Mouse (Mus musculus): ENCODE results near the gene Cdkl3. TPM values are rescaled to one million over a fixed set of nuclear protein-coding genes. Genes with fewer than 3 reads are reported as not detected.

Gene Cdkl3
- polyA plus RNA-seq, 1 experiment = 1.3 TPM

DNA sequence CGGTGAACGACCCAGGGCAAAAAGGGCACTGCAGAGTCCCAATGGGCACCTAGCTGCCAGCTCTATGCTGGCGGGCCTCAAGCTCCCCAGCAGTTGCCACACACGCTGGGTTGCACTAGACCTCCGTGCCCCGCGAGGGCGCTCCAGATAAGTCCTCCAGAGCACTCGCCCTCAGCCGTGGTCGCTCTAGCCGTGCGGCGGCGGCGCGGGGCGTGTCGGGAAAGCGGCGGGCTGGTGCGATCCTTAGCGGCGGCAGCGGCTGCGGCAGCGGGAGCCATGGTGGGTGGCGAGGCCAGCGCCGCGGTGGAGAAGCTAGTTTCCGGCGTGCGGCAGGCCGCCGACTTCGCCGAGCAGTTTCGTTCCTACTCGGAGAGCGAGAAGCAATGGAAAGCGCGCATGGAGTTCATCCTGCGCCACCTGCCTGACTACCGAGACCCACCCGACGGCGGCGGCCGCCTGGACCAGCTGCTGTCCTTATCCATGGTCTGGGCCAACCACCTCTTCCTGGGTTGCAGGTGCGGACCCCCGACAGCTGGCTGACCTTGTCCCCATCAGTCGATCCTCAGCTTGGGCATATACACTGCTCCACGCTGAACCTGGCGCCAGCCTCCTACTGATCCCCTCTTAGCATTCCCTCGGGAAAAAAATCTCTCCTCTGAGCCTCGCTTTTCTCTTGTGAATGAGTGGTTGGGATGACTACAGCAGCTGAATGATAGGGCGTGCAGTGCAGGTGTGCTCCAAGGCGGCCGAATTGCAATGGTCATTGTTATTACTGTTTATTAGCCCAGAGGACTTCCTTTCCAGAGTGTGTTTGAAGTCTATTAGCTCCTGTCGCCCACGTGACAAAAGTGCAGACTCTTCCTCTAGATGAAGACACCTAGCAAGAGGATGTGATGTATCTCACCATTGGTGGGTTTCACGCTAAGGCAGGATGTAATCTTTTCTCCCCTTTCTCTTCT lies 36.3 kb upstream of the Cdkl3 start, which contains the start of gene Cdkn2aipnl:
Gene Cdkn2aipnl (plus strand): TSS at position 219 of the 959 bp plus-strand sequence.
- peak within 1 kb of the TSS; percentile 99 for H3K4me3 ChIP-seq (replicated peaks)

GRCm38 (mm10) chr11:51968896-51969295 lies 35.1 kb upstream of the Cdkl3 start:
- H3K36me3 ChIP-seq (replicated peaks; ENCODE audit: low read length) = peaks cover 50% of the 10 kb centered on the region
- H3K4me3 ChIP-seq (replicated peaks) = peak overlapping the region; percentile 59
- TF ChIP-seq FLI1 (IDR thresholded peaks at IDR 0.05; ENCODE audit: low read length) = no peak
- no peak for TF ChIP-seq GATA1 (IDR thresholded peaks at IDR 0.05; ENCODE audit: borderline replicate concordance, low read length)
- H3K27me3 ChIP-seq (replicated peaks) = no peaks in the 10 kb centered on the region
- peaks cover 51% of the 10 kb centered on the region for H3K4me1 ChIP-seq
- peaks cover 3% of the 10 kb centered on the region; the same call in 1 of the 2 replicates for H3K9me3 ChIP-seq

More for the DNA sequence above, 36.3 kb upstream of the Cdkl3 start, which contains the start of gene Cdkn2aipnl:
- Histone ChIP-seq H3K9me3 (no peaks in the 10 kb centered on the region), H3K4me1 (peaks cover 52% of the 10 kb centered on the region), H3K36me3 (replicated peaks; ENCODE audit: low read length) (peaks cover 39% of the 10 kb centered on the region), H3K27me3 (replicated peaks) (no peaks in the 10 kb centered on the region)
- TF ChIP-seq GATA1 (IDR thresholded peaks at IDR 0.05; ENCODE audit: borderline replicate concordance, low read length) = no peak
- no peak for TF ChIP-seq FLI1 (IDR thresholded peaks at IDR 0.05; ENCODE audit: low read length)

GRCm38 (mm10) chr11:51969511-51969910 lies 34.5 kb upstream of the Cdkl3 start:
- no peak overlapping the region for H3K4me3 ChIP-seq (replicated peaks)
- H3K27me3 ChIP-seq (replicated peaks) = no peaks in the 10 kb centered on the region
- H3K9me3 ChIP-seq = peaks cover 3% of the 10 kb centered on the region; the same call in 1 of the 2 replicates
- peaks cover 56% of the 10 kb centered on the region for H3K36me3 ChIP-seq (replicated peaks; ENCODE audit: low read length)
- H3K4me1 ChIP-seq = peaks cover 47% of the 10 kb centered on the region
- TF ChIP-seq FLI1 (IDR thresholded peaks at IDR 0.05; ENCODE audit: low read length) = no peak
- TF ChIP-seq GATA1 (IDR thresholded peaks at IDR 0.05; ENCODE audit: borderline replicate concordance, low read length) = no peak

DNA sequence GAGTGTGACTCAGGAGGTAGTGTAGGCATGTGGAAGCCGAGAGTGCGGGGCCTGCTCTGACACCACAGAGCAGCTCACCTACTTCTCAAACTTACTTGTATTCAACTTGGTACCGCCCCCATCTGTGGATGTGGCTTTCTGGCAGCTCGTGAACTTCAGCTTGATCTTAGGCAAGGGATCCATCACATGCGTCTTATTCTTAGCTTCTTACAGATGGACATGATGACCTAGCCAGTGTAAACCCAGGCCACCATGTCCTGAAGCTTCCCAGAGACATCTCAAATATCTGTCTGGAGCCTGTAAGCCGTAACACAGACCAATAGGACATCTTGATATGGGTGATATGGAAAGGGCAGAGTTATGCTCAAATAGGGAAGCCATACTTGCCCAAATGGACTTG lies 32.4 kb upstream of the Cdkl3 start:
- Histone ChIP-seq H3K4me1 (peaks cover 44% of the 10 kb centered on the region), H3K27me3 (replicated peaks) (no peaks in the 10 kb centered on the region), H3K4me3 (replicated peaks) (no peak overlapping the region), H3K36me3 (replicated peaks; ENCODE audit: low read length) (peaks cover 75% of the 10 kb centered on the region), H3K9me3 (peaks cover 3% of the 10 kb centered on the region; the same call in 1 of the 2 replicates)
- TF ChIP-seq FLI1 (IDR thresholded peaks at IDR 0.05; ENCODE audit: low read length) = no peak

DNA sequence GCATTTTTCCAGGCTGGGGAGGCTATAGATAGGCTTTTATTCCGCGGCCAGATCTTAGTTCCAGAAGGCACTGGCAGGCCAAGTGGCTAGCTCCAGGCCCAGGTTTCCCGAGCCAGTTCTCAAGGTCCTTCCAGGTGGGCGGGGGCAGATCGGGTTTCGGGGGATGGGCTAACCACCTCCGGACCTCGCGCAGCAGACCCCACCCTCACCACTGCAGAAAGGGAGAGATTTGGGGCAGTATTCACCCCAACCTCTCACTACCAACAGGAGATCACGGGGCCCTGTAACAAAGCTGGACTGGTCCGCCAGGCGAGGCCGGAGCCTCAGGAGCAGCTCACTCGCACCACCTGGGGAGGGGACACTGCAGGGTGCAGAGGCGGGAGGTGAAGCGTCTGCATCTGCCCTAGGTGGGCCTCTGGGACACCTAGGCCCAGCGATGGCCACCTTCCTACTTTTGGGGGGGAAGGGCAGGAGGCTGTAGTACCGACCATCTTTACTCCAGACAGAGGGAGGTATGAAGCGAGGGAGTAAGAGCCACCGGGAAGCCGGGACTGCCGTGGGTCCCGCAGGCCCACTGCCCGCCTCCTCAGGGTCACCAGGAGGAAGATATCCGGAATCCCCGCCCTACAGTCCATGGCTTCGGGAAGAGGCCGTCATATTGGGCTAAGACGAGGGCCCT lies 4.3 kb upstream of the Cdkl3 start:
- Histone ChIP-seq H3K9me3 (no peaks in the 10 kb centered on the region), H3K4me1 (peaks cover 43% of the 10 kb centered on the region), H3K4me3 (replicated peaks) (peak overlapping the region; percentile 99), H3K27me3 (replicated peaks) (no peaks in the 10 kb centered on the region), H3K36me3 (replicated peaks; ENCODE audit: low read length) (peaks cover 37% of the 10 kb centered on the region)
- TF ChIP-seq GATA1 (IDR thresholded peaks at IDR 0.05; ENCODE audit: borderline replicate concordance, low read length) = no peak
- TF ChIP-seq FLI1 (IDR thresholded peaks at IDR 0.05; ENCODE audit: low read length) = no peak

DNA sequence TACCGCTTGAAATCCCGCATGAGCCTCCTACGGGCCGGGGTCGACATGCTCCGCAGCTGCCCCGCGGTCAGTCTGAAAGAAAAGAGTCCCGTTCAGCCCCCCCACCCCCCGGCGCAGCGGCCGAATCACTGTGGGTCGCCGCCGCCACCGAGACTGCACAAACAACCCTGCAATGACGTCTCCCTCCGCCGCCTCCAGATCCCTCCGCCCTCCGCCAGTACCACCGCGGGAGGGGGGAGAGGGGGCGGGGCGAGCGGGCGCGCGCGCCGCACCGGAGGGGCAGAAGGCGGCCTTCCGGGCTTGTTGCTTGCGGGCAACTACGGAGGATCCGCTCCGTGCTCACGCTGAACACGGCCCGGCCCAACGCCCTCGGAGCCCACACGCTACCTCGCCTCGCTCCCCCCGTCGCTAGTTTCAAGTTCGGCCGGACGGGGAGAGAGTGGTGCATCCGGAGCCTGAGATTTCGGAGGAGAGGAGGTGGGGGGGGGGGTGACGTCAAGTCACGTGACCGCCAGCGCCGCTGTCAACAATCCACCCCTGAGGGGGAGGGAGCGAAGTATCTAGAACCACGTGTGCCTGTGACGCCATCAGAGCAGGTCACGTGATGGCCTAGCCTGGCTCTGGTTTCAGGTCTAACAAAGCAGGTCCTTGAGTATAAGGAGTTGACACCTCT lies 3.6 kb upstream of the Cdkl3 start, which contains the start of gene Ube2b:
Gene Ube2b (minus strand): TSS at position 473 of the 673 bp plus-strand sequence.
- H3K4me3 ChIP-seq (replicated peaks) = peak within 1 kb of the TSS; percentile 99
- H3K9me3 ChIP-seq = no peaks in the 10 kb centered on the region
- H3K27me3 ChIP-seq (replicated peaks) = no peaks in the 10 kb centered on the region
- no peak for TF ChIP-seq GATA1 (IDR thresholded peaks at IDR 0.05; ENCODE audit: borderline replicate concordance, low read length)
- TF ChIP-seq FLI1 (IDR thresholded peaks at IDR 0.05; ENCODE audit: low read length) = no peak
- H3K36me3 ChIP-seq (replicated peaks; ENCODE audit: low read length) = peaks cover 30% of the 10 kb centered on the region
- H3K4me1 ChIP-seq = peaks cover 46% of the 10 kb centered on the region

GRCm38 (mm10) chr11:52001341-52001740 lies 2.7 kb upstream of the Cdkl3 start:
- no peak for TF ChIP-seq GATA1 (IDR thresholded peaks at IDR 0.05; ENCODE audit: borderline replicate concordance, low read length)
- TF ChIP-seq FLI1 (IDR thresholded peaks at IDR 0.05; ENCODE audit: low read length) = no peak
- peaks cover 55% of the 10 kb centered on the region for H3K4me1 ChIP-seq
- H3K27me3 ChIP-seq (replicated peaks) = no peaks in the 10 kb centered on the region
- H3K4me3 ChIP-seq (replicated peaks) = peak overlapping the region; percentile 0
- peaks cover 21% of the 10 kb centered on the region for H3K36me3 ChIP-seq (replicated peaks; ENCODE audit: low read length)
- no peaks in the 10 kb centered on the region for H3K9me3 ChIP-seq

GRCm38 (mm10) chr11:52001861-52002260 lies 2.2 kb upstream of the Cdkl3 start:
- H3K9me3 ChIP-seq = no peaks in the 10 kb centered on the region
- no peak for TF ChIP-seq FLI1 (IDR thresholded peaks at IDR 0.05; ENCODE audit: low read length)
- no peak for TF ChIP-seq GATA1 (IDR thresholded peaks at IDR 0.05; ENCODE audit: borderline replicate concordance, low read length)
- H3K4me3 ChIP-seq (replicated peaks) = no peak overlapping the region
- H3K36me3 ChIP-seq (replicated peaks; ENCODE audit: low read length) = peaks cover 16% of the 10 kb centered on the region
- no peaks in the 10 kb centered on the region for H3K27me3 ChIP-seq (replicated peaks)
- peaks cover 56% of the 10 kb centered on the region for H3K4me1 ChIP-seq

DNA sequence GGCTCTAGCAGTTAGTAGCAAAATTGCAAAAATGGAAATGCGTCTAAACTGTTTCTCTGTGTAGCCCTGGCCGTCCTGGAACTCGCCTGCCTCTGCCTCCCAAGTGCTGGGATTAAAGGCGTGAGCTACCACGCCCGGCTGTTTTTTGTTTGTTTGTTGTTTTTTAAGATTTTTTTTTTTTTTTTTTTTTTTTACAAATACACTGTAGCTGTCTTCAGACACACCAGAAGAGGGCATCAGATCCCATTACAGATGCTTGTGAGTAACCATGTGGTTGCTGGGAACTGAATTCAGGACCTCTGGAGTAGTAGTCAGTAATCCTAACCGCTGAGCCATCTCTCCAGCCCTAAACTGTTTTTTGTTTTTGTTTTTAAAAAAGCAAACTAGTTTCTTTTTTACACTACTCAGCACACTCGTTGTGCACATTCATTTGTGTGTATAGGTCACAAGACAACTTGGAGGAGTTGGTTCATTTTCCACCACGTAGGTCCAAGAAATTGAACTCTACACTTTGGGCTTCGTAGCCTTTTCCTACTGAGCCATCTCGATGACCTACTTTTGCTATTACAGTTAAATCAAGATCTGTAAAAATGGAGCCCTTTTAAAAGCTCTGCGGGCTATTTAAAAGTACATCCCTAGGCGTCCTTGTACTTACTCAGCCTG lies 1.0 kb upstream of the Cdkl3 start:
- Histone ChIP-seq H3K4me1 (peaks cover 55% of the 10 kb centered on the region), H3K4me3 (replicated peaks) (peak overlapping the region; percentile 100), H3K36me3 (replicated peaks; ENCODE audit: low read length) (peaks cover 11% of the 10 kb centered on the region), H3K9me3 (no peaks in the 10 kb centered on the region), H3K27me3 (replicated peaks) (no peaks in the 10 kb centered on the region)
- TF ChIP-seq FLI1 (IDR thresholded peaks at IDR 0.05; ENCODE audit: low read length) = no peak
- no peak for TF ChIP-seq GATA1 (IDR thresholded peaks at IDR 0.05; ENCODE audit: borderline replicate concordance, low read length)

All from megakaryocyte, embryonic 14.5 days (primary cell).